Mouse (Mus musculus) megakaryocyte, embryonic 14.5 days (primary cell): ENCODE measurements around the gene Crtac1.

Experiments
- FLI1 ChIP-seq: IDR thresholded peaks from 2 replicates; pipeline ENCODE4 v1.6.1; 2012; ENCODE audit warnings: low read length, inconsistent platforms, mixed read lengths
- GATA1 ChIP-seq: IDR thresholded peaks from 3 replicates; pipeline ENCODE4 v1.6.1; 2012; ENCODE audit warnings: mixed read lengths, low read length, inconsistent platforms, borderline replicate concordance

- TF ChIP-seq GATA1 (no peak), FLI1 (no peak)
Measured at GRCm38 (mm10) chr19:42268337-42268736, 163.2 kb downstream of the Crtac1 start.
